Comparison of ENCODE assay signal across 8 mouse cellular contexts in the genomic region with DNA sequence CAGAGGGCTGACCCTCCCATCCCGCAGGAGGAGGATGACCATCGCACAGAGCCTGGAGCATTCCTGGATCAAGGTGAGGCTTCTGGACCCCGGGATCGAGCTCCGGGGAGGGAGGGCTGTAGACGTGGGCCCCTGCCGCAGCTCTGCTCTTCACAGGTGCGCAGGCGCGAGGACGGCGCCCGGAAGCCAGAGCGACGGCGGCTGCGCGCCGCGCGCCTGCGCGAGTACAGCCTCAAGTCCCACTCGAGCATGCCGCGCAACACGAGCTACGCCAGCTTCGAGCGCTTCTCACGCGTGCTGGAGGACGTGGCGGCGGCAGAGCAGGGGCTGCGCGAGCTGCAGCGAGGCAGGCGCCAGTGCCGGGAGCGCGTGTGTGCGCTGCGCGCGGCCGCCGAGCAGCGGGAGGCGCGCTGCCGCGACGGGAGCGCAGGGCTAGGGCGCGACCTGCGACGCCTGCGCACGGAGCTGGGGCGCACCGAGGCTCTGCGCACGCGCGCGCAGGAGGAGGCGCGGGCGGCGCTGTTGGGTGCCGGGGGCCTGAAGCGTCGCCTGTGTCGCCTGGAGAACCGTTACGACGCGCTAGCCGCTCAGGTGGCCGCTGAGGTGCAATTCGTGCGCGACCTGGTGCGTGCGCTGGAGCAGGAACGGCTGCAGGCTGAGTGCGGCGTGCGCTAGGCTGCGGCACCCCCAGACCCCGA. TPM values are rescaled to one million over a fixed set of nuclear protein-coding genes. Genes with fewer than 3 reads are reported as not detected.
DNase-seq lines count a peak whose midpoint lies in the region; ATAC-seq and TF ChIP-seq lines count a peak whose summit lies in the region.

No protein-coding gene starts in this region.

- peak overlapping the region; percentile 47 for H3K4me3 ChIP-seq in hindbrain, postnatal 0 days (ENCODE audit: low read length)
- H3K4me3 ChIP-seq in left cerebral cortex, adult 2 months, result peak overlapping the region; percentile 47

- H3K9me3 ChIP-seq in hindbrain, postnatal 0 days (ENCODE audit: low read length), result no peaks in the 10 kb centered on the region

- peaks cover 12% of the 10 kb centered on the region; the same call in 1 of the 2 replicates for H3K27me3 ChIP-seq in hindbrain, postnatal 0 days (ENCODE audit: insufficient read depth, low read length)

- peaks cover 9% of the 10 kb centered on the region; the same call in 1 of the 2 replicates for H3K4me1 ChIP-seq in hindbrain, postnatal 0 days (ENCODE audit: insufficient read depth, low read length)

- peak overlapping the region; percentile 93 for H3K27ac ChIP-seq in hindbrain, postnatal 0 days
- H3K27ac ChIP-seq in left cerebral cortex, adult 2 months, result peak overlapping the region; percentile 94

- WGBS in hindbrain, postnatal 0 days, result 1% methylated on average over 69 of the region's 93 CpGs

- DNase-seq in T-cell, adult 2 months (ENCODE audit: low spot score), result peak; percentile 89
- DNase-seq in cerebellum, postnatal 14 days, result peak; percentile 85 to 92
- DNase-seq in gastrocnemius, adult 18-20 months (ENCODE audit: low spot score), result peak; percentile 81
- peak; percentile 95 for DNase-seq in hindbrain, postnatal 0 days (ENCODE audit: low spot score)
- peak; percentile 87 to 91 for DNase-seq in left cerebral cortex, adult 2 months (ENCODE audit: extremely low spot score in 1 of 2, low spot score in 2 of 2)
- DNase-seq in lung, postnatal 4 days, result peak; percentile 87 to 93
- peak; percentile 92 to 93 for DNase-seq in right cerebral cortex, postnatal 10 days (ENCODE audit: low spot score in 2 of 2)
- peak; percentile 75 for DNase-seq in urinary bladder, postnatal 25 days (ENCODE audit: low spot score)

- peak overlapping the region; percentile 63 for H3K9ac ChIP-seq in hindbrain, postnatal 0 days (replicated peaks; ENCODE audit: low read length)

- peaks cover 14% of the 10 kb centered on the region; the same call in 1 of the 2 replicates for H3K36me3 ChIP-seq in hindbrain, postnatal 0 days (ENCODE audit: insufficient read depth, low read length)

- intact Hi-C loops in left cerebral cortex, adult 2 months (cut with DNase I), result loop anchor here (1.0 to 5.0 kb wide), 2 partner anchors 9 to 75 kb away; partner anchors contain the start of genes 4930442H23Rik, Apba3, Dapk3 and Mrpl54

- TF ChIP-seq CTCF in hindbrain, postnatal 0 days (IDR thresholded peaks at IDR 0.05; ENCODE audit: low read depth), result no peak
- no peak for TF ChIP-seq CTCF in left cerebral cortex, adult 2 months (IDR thresholded peaks at IDR 0.05)

- peak overlapping the region; percentile 95 for H3K4me2 ChIP-seq in hindbrain, postnatal 0 days (ENCODE audit: low read depth, low read length)

- ATAC-seq in hindbrain, postnatal 0 days, result peak; percentile 88

RNA-seq across cellular contexts. Expression of gene 4930442H23Rik, which starts 8.8 kb away (rescaled TPM):
- not detected for total RNA-seq in gastrocnemius, adult 18-20 months (2021)
- not detected in 2 replicates for total RNA-seq in hindbrain, postnatal 0 days (2014; rRNA removed)
- 0.26 TPM in 1 of 2 replicates, not detected in the other for polyA plus RNA-seq in hindbrain, postnatal 0 days (2015; fragmentation: Nextera tagmentation; extraction: Ambion mirVana)
- total RNA-seq in left cerebral cortex, adult 2 months (2021), result not detected

RNA-seq across cellular contexts. Expression of gene Nmrk2, which starts 9.4 kb away (rescaled TPM):
- total RNA-seq in gastrocnemius, adult 18-20 months (2021), result 100 to 1,000 TPM in 1 of 2 experiments, 10 to 100 TPM in 1; 59.9 to 118 TPM
- total RNA-seq in hindbrain, postnatal 0 days (2014; rRNA removed), result 0.31 and 0.58 TPM in 2 replicates
- 0.15 and 0.25 TPM in 2 replicates for polyA plus RNA-seq in hindbrain, postnatal 0 days (2015; fragmentation: Nextera tagmentation; extraction: Ambion mirVana)
- total RNA-seq in left cerebral cortex, adult 2 months (2021), result under 1 TPM in 1 of 2 experiments, not detected in 1; 0.42 TPM

RNA-seq across cellular contexts. Expression of gene Dapk3, which starts 9.6 kb away (rescaled TPM):
- total RNA-seq in gastrocnemius, adult 18-20 months (2021), result 10 to 100 TPM; 25.5 to 28.4 TPM
- 69.7 and 80.9 TPM in 2 replicates for total RNA-seq in hindbrain, postnatal 0 days (2014; rRNA removed)
- 52.3 and 56.1 TPM in 2 replicates for polyA plus RNA-seq in hindbrain, postnatal 0 days (2015; fragmentation: Nextera tagmentation; extraction: Ambion mirVana)
- 10 to 100 TPM; 74.6 to 89.4 TPM for total RNA-seq in left cerebral cortex, adult 2 months (2021)

RNA-seq across cellular contexts. Expression of gene Eef2, which starts 16.0 kb away (rescaled TPM):
- 1,000 to 10,000 TPM; 1,320 to 1,335 TPM for total RNA-seq in gastrocnemius, adult 18-20 months (2021)
- total RNA-seq in hindbrain, postnatal 0 days (2014; rRNA removed), result 2,095 and 2,196 TPM in 2 replicates
- polyA plus RNA-seq in hindbrain, postnatal 0 days (2015; fragmentation: Nextera tagmentation; extraction: Ambion mirVana), result 422 and 434 TPM in 2 replicates
- 100 to 1,000 TPM; 884 to 901 TPM for total RNA-seq in left cerebral cortex, adult 2 months (2021)

RNA-seq across cellular contexts. Expression of gene Pias4, which starts 24.7 kb away (rescaled TPM):
- 10 to 100 TPM; 15.3 to 17.1 TPM for total RNA-seq in gastrocnemius, adult 18-20 months (2021)
- total RNA-seq in hindbrain, postnatal 0 days (2014; rRNA removed), result 33.9 and 46.4 TPM in 2 replicates
- 32.0 and 33.7 TPM in 2 replicates for polyA plus RNA-seq in hindbrain, postnatal 0 days (2015; fragmentation: Nextera tagmentation; extraction: Ambion mirVana)
- total RNA-seq in left cerebral cortex, adult 2 months (2021), result 10 to 100 TPM; 26.7 to 32.0 TPM

Comparison
In these comparisons a context has a peak if more than half of its experiments do, and no peak if none do; other contexts are left out.
1. Peak in every context shown above with its lines: DNase-seq, ATAC-seq, H3K4me3 ChIP-seq and H3K27ac ChIP-seq.
2. RNA of gene Nmrk2, which starts 9.4 kb away (total RNA-seq): 59.9 to 118 TPM in gastrocnemius, adult 18-20 months; 0.42 TPM in left cerebral cortex, adult 2 months and 0.31 to 0.58 TPM in hindbrain, postnatal 0 days; every median in the first group is over 10 times any median in the second.